Mouse (Mus musculus): ENCODE data around the gene Calcoco2.

GRCm38 (mm10) chr11:96143766-96144165 lies 32.0 kb upstream of the Calcoco2 start:
- TF ChIP-seq CTCF (IDR thresholded peaks at IDR 0.05) = no peak
- no peak for TF ChIP-seq EP300 (IDR thresholded peaks at IDR 0.05; ENCODE audit: insufficient read depth, low read depth, low read length)
- no peak for TF ChIP-seq POLR2A (IDR thresholded peaks at IDR 0.05; ENCODE audit: insufficient read depth, low read depth, low read length)
